Mouse (Mus musculus) neural tube, embryonic 11.5 days (tissue): ENCODE results near the gene LTO1. TPM values are rescaled to one million over a fixed set of nuclear protein-coding genes. Genes with fewer than 3 reads are reported as not detected.

Source experiments
- ATAC-seq: fragments of 200-750 bp; cut with Nextera tagmentation; 2 replicates; pipeline ENCODE4 v1.8.0; 2017; ENCODE audit warnings: moderate number of reproducible peaks, mild to moderate bottlenecking, moderate TSS enrichment, moderate library complexity; ENCODE audit not compliant: insufficient read depth, low FRiP score, low TSS enrichment
- DNase-seq: peaks from one replicate; pipeline ENCODE4 v3.0.0-alpha.2; 2015; ENCODE audit warnings: low spot score
- H3K27ac ChIP-seq: fragments of 300-500 bp; sonication (generic); 2 replicates; pipeline ENCODE4 v1.5.1; 2014; ENCODE audit warnings: low read depth, mild to moderate bottlenecking, low read length
- H3K27me3 ChIP-seq: fragments of 300-500 bp; sonication (generic); 2 replicates; pipeline ENCODE4 v1.6.1; 2014; ENCODE audit warnings: mild to moderate bottlenecking, low read length, mixed read lengths; ENCODE audit not compliant: control insufficient read depth, insufficient read depth
- H3K36me3 ChIP-seq: fragments of 300-500 bp; sonication (generic); 2 replicates; pipeline ENCODE4 v1.6.1; 2014; ENCODE audit warnings: mild to moderate bottlenecking, low read length, moderate library complexity, mixed read lengths; ENCODE audit not compliant: control insufficient read depth, insufficient read depth
- H3K4me1 ChIP-seq: fragments of 300-500 bp; sonication (generic); 2 replicates; pipeline ENCODE4 v1.6.1; 2014; ENCODE audit warnings: low read length, mixed read lengths; ENCODE audit not compliant: control insufficient read depth, insufficient read depth
- H3K4me2 ChIP-seq: fragments of 300-500 bp; sonication (generic); 2 replicates; pipeline ENCODE4 v1.6.1; 2014; ENCODE audit warnings: low read depth, mild to moderate bottlenecking, moderate library complexity
- H3K4me3 ChIP-seq: fragments of 300-500 bp; sonication (generic); 2 replicates; pipeline ENCODE4 v1.5.1; 2014; ENCODE audit warnings: low read depth, low read length
- H3K9ac ChIP-seq: fragments of 300-500 bp; sonication (generic); 2 replicates; pipeline ENCODE4 v1.6.1; 2014; ENCODE audit warnings: mild to moderate bottlenecking, low read length
- H3K9me3 ChIP-seq: fragments of 300-500 bp; sonication (generic); 2 replicates; pipeline ENCODE4 v1.6.1; 2016; ENCODE audit warnings: low read length; ENCODE audit not compliant: control insufficient read depth
- WGBS: fragments of 180-500 bp; shearing (Covaris S2); extraction: QIAGEN DNeasy Blood & Tissue Kit; methylation state at CpG from one replicate; pipeline ENCODE4 v1.1.7; 2014; 5-methylcytosine and 5-hydroxymethylcytosine counted together
- polyA plus RNA-seq: library from polyadenylated mRNA; unstranded; fragments of >200 nt; fragmentation: Nextera tagmentation; extraction: Ambion mirVana; gene quantifications from 2 replicates; pipeline ENCODE4 v1.2.1, GENCODE M21; 2014

The LTO1 gene
- polyA plus RNA-seq: 28.1 and 29.1 TPM in 2 replicates

DNA sequence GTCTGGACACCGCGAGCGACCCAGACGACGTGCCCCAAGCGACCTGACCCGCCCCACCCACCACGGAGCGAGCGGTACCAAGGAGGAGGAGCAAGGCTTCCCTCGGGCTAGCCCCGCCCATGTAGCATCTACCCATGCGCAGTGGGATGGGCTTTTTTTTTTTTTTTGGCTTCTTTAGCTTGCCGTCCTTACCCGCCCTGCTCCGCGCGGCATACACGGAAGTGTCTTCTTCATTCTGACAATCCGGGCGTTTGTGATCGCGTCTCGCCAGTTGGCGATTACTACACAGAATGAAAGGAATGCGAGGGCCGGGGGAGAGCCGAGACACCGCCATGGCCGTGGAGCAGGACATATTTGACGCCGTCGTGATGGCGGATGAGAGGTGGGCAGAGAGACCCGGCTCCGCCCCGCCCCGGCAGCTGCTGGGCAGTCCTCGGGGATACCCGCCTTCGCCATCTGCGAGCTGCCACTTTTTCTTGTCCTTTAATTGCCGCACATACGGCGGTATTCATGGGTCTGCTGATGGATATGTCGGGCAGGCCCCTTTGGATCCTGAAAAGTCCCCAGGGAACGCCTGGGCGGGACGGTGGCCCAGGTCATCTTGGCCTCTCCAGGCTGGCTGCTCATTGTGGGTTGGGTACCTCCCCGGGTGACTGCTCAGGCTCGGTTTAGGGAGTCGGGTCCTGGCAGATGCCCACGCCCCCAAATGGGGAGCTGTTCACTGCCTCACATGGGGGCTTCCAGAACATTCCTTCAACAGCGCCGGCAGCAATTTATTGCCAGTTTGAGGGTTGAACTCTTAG is at the start of gene LTO1:
Gene LTO1, plus strand, starts transcription at position 153 of the 803 bp plus-strand sequence.
- Histone ChIP-seq H3K4me3 (peak within 1 kb of the TSS; percentile 54), H3K9me3 (no peaks in the 10 kb centered on the region), H3K4me1 (peaks cover 6% of the 10 kb centered on the region; the same call in 1 of the 2 replicates), H3K36me3 (peaks cover 2% of the 10 kb centered on the region; the same call in 1 of the 2 replicates), H3K27ac (peak within 1 kb of the TSS; percentile 79), H3K4me2 (peak within 1 kb of the TSS; percentile 71), H3K9ac (peak within 1 kb of the TSS; percentile 66), H3K27me3 (no peaks in the 10 kb centered on the region)
- under 1% methylated on average over 49 of the region's 55 CpGs for WGBS
- ATAC-seq (peak; percentile 90), DNase-seq (peak; percentile 94)

DNA sequence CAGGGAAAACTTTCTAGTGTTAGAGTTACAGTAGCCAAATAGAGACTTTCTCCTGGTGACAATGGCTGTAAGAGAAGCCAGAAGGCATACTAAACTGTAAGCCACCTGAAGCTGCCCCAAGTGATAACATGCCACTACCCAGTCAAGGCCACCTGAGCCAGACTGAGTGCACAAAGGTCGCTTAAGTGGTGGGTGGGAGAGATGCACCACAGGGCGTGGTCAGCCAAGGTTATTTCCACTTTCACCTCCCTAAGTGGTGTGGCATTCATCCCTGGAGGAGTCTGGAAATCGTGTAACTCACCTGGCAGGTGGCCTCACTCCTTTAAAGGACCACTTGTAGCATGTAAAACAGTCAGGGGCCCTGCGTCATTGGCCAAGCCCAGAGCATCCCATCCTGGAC is 47.7 kb upstream of the LTO1 start:
- H3K27me3 ChIP-seq: peaks cover 32% of the 10 kb centered on the region
- H3K9me3 ChIP-seq: no peaks in the 10 kb centered on the region
- no peak overlapping the region for H3K27ac ChIP-seq
- no peak for ATAC-seq
- no peak overlapping the region for H3K9ac ChIP-seq
- H3K4me3 ChIP-seq: no peak overlapping the region
- no peaks in the 10 kb centered on the region for H3K4me1 ChIP-seq
- WGBS: 67% methylated on average over 4 of the region's 4 CpGs
- H3K36me3 ChIP-seq: no peaks in the 10 kb centered on the region
- no peak for DNase-seq
- H3K4me2 ChIP-seq: no peak overlapping the region

DNA sequence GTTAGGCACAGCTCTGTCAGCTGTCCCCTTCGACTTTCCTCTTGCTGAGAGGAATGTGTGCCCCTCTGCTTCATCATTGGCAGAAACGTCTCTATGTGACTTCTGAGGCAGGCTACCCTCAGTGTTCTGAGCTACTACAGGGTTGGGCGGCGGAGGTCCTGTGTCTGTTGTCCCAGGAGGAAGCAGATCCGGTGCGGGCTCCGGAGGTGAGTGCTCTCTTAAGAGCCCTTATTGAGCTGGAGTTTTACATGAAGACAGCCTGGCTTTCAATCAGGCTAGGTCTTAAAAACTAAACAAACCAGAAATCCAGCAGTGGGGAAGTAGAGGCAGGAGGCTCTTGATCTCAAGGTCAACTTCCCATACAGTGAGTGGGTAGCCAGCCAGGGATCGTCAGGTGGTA is 47.3 kb upstream of the LTO1 start:
- no peaks in the 10 kb centered on the region for H3K36me3 ChIP-seq
- WGBS: 83% methylated on average over 8 of the region's 8 CpGs
- no peak overlapping the region for H3K4me2 ChIP-seq
- DNase-seq (no peak), ATAC-seq (no peak)
- H3K27me3 ChIP-seq: peaks cover 28% of the 10 kb centered on the region
- no peak overlapping the region for H3K4me3 ChIP-seq
- no peaks in the 10 kb centered on the region for H3K4me1 ChIP-seq
- no peaks in the 10 kb centered on the region for H3K9me3 ChIP-seq
- no peak overlapping the region for H3K27ac ChIP-seq
- H3K9ac ChIP-seq: no peak overlapping the region

DNA sequence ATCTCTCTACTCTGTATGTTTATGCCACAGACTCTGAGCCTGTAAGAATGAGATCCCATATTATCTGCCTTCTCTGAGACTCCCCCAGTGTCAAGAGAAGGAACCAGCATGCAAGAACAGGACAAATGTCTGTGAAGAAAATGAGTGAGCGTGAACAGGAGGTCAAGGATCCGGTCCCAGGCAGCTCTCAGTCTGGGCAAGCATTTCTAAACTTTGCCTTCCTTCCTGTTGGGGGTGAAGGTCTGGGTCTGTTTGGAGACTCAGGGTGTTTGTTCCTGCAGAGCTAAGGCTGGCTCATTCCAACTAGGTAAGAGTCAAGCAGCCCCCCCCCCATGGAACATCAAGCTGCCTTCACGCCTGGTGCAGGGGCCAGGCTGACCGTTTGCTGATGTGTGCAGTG is 42.5 kb upstream of the LTO1 start:
- Histone ChIP-seq H3K9ac (no peak overlapping the region), H3K27ac (no peak overlapping the region), H3K27me3 (no peaks in the 10 kb centered on the region), H3K9me3 (no peaks in the 10 kb centered on the region), H3K36me3 (no peaks in the 10 kb centered on the region), H3K4me2 (no peak overlapping the region), H3K4me1 (no peaks in the 10 kb centered on the region), H3K4me3 (no peak overlapping the region)
- no peak for DNase-seq
- no peak for ATAC-seq
- WGBS: 54% methylated on average over 4 of the region's 4 CpGs

DNA sequence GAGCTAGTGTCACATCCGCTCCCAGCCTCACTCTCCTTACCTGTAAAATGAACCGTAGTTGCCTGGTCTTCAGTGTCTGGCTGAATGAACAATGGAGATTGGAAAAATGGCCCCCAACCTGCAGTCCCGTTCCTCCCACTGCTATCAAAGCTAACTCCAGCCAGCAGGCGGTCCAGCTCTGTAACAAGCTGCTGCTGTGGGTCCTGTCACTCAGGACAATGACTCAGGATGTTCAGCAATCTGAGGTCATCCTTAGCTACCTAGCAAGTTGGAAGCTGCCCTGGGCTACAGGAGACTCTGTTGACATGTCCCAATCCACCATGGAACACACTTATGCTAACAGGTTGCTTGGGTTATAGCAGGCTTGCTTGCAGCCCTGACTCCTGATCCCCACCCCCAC is 41.7 kb upstream of the LTO1 start:
- no peak overlapping the region for H3K4me2 ChIP-seq
- no peaks in the 10 kb centered on the region for H3K4me1 ChIP-seq
- H3K27ac ChIP-seq: no peak overlapping the region
- H3K9me3 ChIP-seq: no peaks in the 10 kb centered on the region
- WGBS: 61% methylated on average over 4 of the region's 4 CpGs
- H3K36me3 ChIP-seq: no peaks in the 10 kb centered on the region
- H3K4me3 ChIP-seq: no peak overlapping the region
- no peak overlapping the region for H3K9ac ChIP-seq
- DNase-seq (no peak), ATAC-seq (no peak)
- H3K27me3 ChIP-seq: no peaks in the 10 kb centered on the region

DNA sequence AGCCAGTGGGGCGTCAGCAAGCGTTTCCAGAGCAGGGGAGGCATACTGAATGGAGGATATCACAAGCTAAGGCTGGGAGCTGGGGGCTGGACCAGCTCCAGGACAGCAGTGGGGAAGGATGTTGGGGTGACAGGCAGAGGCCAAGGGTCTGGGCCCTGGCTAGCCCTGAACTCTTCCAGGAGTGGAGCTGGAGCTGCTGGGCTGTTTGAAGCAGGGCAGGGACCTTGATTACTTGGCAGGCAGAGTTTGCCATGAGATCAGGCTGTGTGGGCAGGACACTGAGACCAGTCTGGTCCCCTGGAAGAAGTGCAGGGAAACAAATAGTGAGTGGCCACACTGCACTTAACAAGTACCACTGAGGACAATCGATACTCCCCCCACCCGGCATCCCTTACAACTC is 40.7 kb upstream of the LTO1 start:
- H3K4me2 ChIP-seq: no peak overlapping the region
- no peak overlapping the region for H3K4me3 ChIP-seq
- no peak for DNase-seq
- no peak for ATAC-seq
- H3K27ac ChIP-seq: no peak overlapping the region
- no peaks in the 10 kb centered on the region for H3K27me3 ChIP-seq
- H3K4me1 ChIP-seq: no peaks in the 10 kb centered on the region
- 57% methylated on average over 4 of the region's 4 CpGs for WGBS
- H3K9ac ChIP-seq: no peak overlapping the region
- no peaks in the 10 kb centered on the region for H3K9me3 ChIP-seq
- H3K36me3 ChIP-seq: no peaks in the 10 kb centered on the region

DNA sequence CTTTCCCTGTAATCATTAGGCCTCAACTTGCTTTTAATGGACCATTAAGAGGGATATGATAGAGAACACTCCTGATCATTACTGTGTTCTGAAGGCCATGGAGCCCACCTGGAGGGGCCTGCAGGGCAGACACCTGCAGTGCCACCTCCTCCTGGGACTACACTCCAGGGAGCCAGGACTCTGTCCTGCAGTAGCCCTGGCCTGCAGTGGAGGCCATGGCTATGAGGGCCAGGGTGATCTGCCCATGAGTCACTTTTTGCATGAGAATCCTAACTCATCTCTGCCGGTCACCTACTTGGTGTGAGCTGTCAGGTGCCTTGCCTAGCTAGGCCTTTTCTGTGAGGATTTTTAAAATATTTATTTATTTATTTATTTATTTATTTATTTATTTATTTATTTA is 36.5 kb upstream of the LTO1 start:
- no peaks in the 10 kb centered on the region for H3K4me1 ChIP-seq
- WGBS: 94% methylated on average over 1 of the region's 1 CpGs
- DNase-seq (no peak), ATAC-seq (no peak)
- no peaks in the 10 kb centered on the region for H3K36me3 ChIP-seq
- H3K4me2 ChIP-seq: no peak overlapping the region
- H3K9me3 ChIP-seq: no peaks in the 10 kb centered on the region
- H3K27ac ChIP-seq: no peak overlapping the region
- no peak overlapping the region for H3K9ac ChIP-seq
- no peaks in the 10 kb centered on the region for H3K27me3 ChIP-seq
- no peak overlapping the region for H3K4me3 ChIP-seq

DNA sequence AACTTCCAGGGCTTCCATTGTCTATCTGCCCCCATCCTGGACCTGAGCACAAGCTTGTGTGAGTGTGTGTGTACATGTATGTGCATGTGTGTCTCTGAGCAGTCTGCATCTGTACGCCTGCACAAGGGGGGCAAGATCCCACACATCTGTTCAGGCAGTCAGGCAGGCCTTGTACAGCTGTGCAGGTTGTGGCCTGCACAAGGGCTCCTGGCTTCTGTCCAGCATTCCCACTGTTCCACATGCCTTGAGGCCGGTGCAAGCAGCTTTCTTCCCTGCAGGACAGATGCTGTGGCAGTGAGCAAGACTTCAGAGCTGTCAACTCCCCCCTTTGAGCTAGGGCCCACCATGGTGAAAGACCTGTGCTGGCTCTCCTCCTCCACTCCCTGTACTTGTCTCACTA is 31.8 kb upstream of the LTO1 start:
- 46% methylated on average over 2 of the region's 2 CpGs for WGBS
- ATAC-seq (no peak), DNase-seq (no peak)
- no peak overlapping the region for H3K4me2 ChIP-seq
- no peaks in the 10 kb centered on the region for H3K36me3 ChIP-seq
- no peak overlapping the region for H3K27ac ChIP-seq
- no peaks in the 10 kb centered on the region for H3K9me3 ChIP-seq
- H3K9ac ChIP-seq: no peak overlapping the region
- H3K4me3 ChIP-seq: no peak overlapping the region
- no peaks in the 10 kb centered on the region for H3K27me3 ChIP-seq
- no peaks in the 10 kb centered on the region for H3K4me1 ChIP-seq

DNA sequence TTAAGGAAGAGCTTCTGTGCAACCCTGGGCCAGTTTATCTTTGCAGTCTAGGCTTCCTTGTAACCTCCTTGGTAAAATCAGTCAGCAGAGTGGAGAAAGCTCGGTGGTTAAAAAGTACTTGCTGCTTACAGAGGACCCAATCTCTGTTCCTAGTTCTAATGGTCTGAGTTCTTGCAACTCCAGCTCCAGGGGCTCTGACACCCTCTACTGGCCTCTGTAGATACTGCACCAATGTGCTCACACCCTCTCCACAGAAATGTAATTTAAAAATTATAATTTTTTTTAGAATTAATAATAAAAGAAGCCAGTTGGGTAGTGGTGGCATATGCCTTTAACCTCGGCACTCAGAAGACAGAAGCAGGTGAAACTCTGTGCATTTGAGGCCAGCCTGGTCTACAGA is 27.2 kb upstream of the LTO1 start:
- no peaks in the 10 kb centered on the region for H3K4me1 ChIP-seq

More for the DNA sequence above, 27.2 kb upstream of the LTO1 start:
- no peak for DNase-seq
- Histone ChIP-seq H3K9me3 (no peaks in the 10 kb centered on the region), H3K27ac (no peak overlapping the region), H3K36me3 (no peaks in the 10 kb centered on the region), H3K27me3 (no peaks in the 10 kb centered on the region), H3K4me3 (no peak overlapping the region), H3K4me2 (no peak overlapping the region), H3K9ac (no peak overlapping the region)
- ATAC-seq: no peak
- WGBS: 87% methylated on average over 2 of the region's 2 CpGs
